Mouse (Mus musculus) frontal cortex, adult (tissue): ENCODE results near the gene Caly.
A peak's percentile ranks its signal among the peaks of the same experiment; 100 is the strongest.

Experiments used
- ATAC-seq: cut with Nextera tagmentation; 2 replicates; pipeline ENCODE4 v1.9.2; 2017; ENCODE audit warnings: mild to moderate bottlenecking, moderate library complexity, mixed read lengths; ENCODE audit not compliant: low TSS enrichment

Caly gene

GRCm38 (mm10) chr7:140082242-140082678, at the start of gene Caly:
Gene Caly, minus strand, starts transcription at chr7:140082548.
- ATAC-seq: peak; percentile 81

GRCm38 (mm10) chr7:140127911-140128310, 45.6 kb upstream of the Caly start:
- ATAC-seq: no peak

GRCm38 (mm10) chr7:140126934-140127333, 44.6 kb upstream of the Caly start:
- ATAC-seq: no peak

- peak; percentile 1; the same call in 1 of the 2 replicates for ATAC-seq
Observed at GRCm38 (mm10) chr7:140126022-140126350, 43.6 kb upstream of the Caly start.

- peak; percentile 97 for ATAC-seq
Observed at GRCm38 (mm10) chr7:140125278-140126021, 43.1 kb upstream of the Caly start.

- ATAC-seq: no peak
Observed at GRCm38 (mm10) chr7:140124382-140124781, 42.0 kb upstream of the Caly start.

GRCm38 (mm10) chr7:140122765-140123164, 40.4 kb upstream of the Caly start:
- ATAC-seq: no peak

- ATAC-seq: no peak
Observed at GRCm38 (mm10) chr7:140121338-140121910, 39.1 kb upstream of the Caly start.

- no peak for ATAC-seq
Observed at GRCm38 (mm10) chr7:140120484-140120883, 38.1 kb upstream of the Caly start.

- peak; percentile 97 for ATAC-seq
Observed at GRCm38 (mm10) chr7:140116329-140117054, 34.1 kb upstream of the Caly start, which contains the start of gene Echs1. Gene Echs1, minus strand, starts transcription at chr7:140116476.

GRCm38 (mm10) chr7:140115583-140116328, 33.4 kb upstream of the Caly start, which contains the start of gene Paox:
Gene Paox, plus strand, starts transcription at chr7:140115799.
- ATAC-seq: peak; percentile 94

- ATAC-seq: no peak
Observed at GRCm38 (mm10) chr7:140111943-140112342, 29.6 kb upstream of the Caly start.

- no peak for ATAC-seq
Observed at GRCm38 (mm10) chr7:140104009-140104408, 21.7 kb upstream of the Caly start.

GRCm38 (mm10) chr7:140101993-140102860, 19.9 kb upstream of the Caly start, which contains the start of gene Fuom:
Gene Fuom, minus strand, starts transcription at chr7:140102441.
- peak; percentile 92 for ATAC-seq

GRCm38 (mm10) chr7:140101498-140101897, 19.1 kb upstream of the Caly start:
- peak; percentile 45; the same call in 1 of the 2 replicates for ATAC-seq

GRCm38 (mm10) chr7:140098466-140098865, 16.1 kb upstream of the Caly start:
- no peak for ATAC-seq

- no peak for ATAC-seq
Observed at GRCm38 (mm10) chr7:140096055-140096454, 13.7 kb upstream of the Caly start.

- ATAC-seq: no peak
Observed at GRCm38 (mm10) chr7:140095556-140095955, 13.2 kb upstream of the Caly start.

GRCm38 (mm10) chr7:140094954-140095353, 12.6 kb upstream of the Caly start:
- no peak for ATAC-seq

GRCm38 (mm10) chr7:140092924-140093528, 10.7 kb upstream of the Caly start, which contains the start of gene Prap1:
Gene Prap1, plus strand, starts transcription at chr7:140093395.
- no peak for ATAC-seq
